Mouse (Mus musculus) embryonic fibroblast, embryonic 13.5 days (primary cell): ENCODE measurements around the gene Sfxn4. TPM values are rescaled to one million over a fixed set of nuclear protein-coding genes. Genes with fewer than 3 reads are reported as not detected.
"Not testable (repeated sequence)": the region's sequence is repeated elsewhere in the genome, so short reads cannot be mapped to it uniquely, and the experiment has no call there.

Experiments
- H3K27ac ChIP-seq: 2 replicates; pipeline ENCODE4 v1.5.1; 2012; ENCODE audit warnings: low read length, control low read depth, inconsistent platforms; ENCODE audit not compliant: insufficient read depth
- H3K4me1 ChIP-seq: 2 replicates; pipeline ENCODE4 v1.6.1; 2011; ENCODE audit warnings: low read length; ENCODE audit not compliant: control insufficient read depth, insufficient read depth
- H3K4me3 ChIP-seq: 2 replicates; pipeline ENCODE4 v1.5.1; 2011; ENCODE audit warnings: mild to moderate bottlenecking, control low read depth, low read length; ENCODE audit not compliant: insufficient read depth
- CTCF ChIP-seq: IDR thresholded peaks from 2 replicates; pipeline ENCODE4 v1.5.1; 2011; ENCODE audit warnings: mild to moderate bottlenecking, control low read depth, low read length, moderate library complexity, borderline replicate concordance; ENCODE audit not compliant: insufficient read depth
- POLR2A ChIP-seq: IDR thresholded peaks from 2 replicates; pipeline ENCODE4 v1.6.1; 2011; ENCODE audit warnings: low read depth, mild to moderate bottlenecking, control low read depth, low read length, moderate library complexity
- polyA plus RNA-seq: library from polyadenylated mRNA; stranded (reverse); fragments of >200 nt; gene quantifications from 2 replicates; pipeline ENCODE4 v1.2.4, GENCODE M21; 2011; ENCODE audit warnings: low read depth; ENCODE audit not compliant: missing spikeins, insufficient read length

The Sfxn4 gene
- polyA plus RNA-seq, 1 experiment, result 6.2 TPM

DNA sequence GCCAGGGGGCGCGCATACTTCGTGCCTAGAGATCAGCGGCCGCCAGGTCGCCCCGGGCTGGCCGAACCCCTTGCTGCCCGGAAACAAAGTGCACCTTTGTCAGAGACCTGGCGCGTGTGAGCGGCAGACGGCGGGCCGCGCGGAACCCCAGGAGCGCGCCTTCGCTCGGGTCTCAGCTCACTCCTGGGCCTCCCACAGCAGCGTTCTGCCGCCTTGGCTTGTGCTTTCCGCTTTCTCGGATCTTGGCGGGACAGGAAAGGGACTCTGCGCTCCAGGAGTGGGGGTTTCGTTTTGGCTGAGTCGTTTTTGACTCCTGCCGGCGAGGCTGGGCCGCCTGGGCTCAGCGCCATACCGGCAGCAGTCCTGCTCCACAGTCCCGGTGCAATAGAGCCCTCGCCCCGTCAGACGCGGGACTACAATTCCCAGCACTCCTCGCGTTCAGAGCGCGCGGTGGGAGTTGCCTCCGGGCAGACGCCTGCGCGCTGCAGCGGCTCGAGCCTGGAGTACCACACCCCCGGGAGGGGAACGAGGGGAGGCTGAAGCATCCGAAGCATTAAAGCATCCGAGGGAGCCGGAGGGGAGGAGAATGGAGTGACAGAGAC lies 28.5 kb upstream of the Sfxn4 start, which contains the start of gene Grk5:
Grk5 (plus strand) TSS at position 36 of the 602 bp plus-strand sequence.
- H3K27ac ChIP-seq, result peak within 1 kb of the TSS; percentile 87
- peak; percentile 50; the same call in 1 of the 2 replicates for TF ChIP-seq POLR2A
- peak; percentile 69 for TF ChIP-seq CTCF
- peak within 1 kb of the TSS; percentile 94 for H3K4me3 ChIP-seq
- H3K4me1 ChIP-seq, result no peaks in the 10 kb centered on the region

DNA sequence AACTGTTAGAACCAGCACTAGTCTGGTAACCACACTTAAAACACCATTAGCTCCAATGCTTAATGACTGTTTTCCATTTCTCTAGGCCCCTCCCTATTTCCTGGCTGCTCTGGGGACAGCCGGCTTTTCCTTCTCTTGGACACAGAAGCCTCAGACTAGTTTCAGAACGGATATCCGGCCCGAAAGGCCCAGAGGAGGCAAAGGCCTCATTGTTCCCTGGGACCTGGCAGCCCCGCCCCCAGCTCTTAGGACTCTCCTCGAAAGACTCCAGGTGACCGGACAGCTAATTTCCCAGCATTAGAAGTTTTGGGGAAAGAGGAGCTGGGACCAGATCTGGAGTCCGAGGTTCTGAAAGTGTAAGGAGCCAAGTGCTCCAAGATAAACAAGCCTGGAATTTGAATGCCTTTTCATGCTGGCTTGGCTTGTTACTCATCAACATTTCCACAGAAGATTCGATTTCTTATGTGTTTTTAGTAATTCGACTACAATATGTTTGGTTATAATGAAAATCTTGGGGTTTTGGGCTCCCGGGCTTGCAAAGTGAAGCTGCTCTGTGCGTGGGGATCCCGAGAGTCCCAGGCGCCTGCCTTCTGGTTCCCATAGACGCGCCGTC lies 27.9 kb upstream of the Sfxn4 start:
- Histone ChIP-seq H3K27ac (peak overlapping the region; percentile 24; the same call in 1 of the 2 replicates), H3K4me1 (no peaks in the 10 kb centered on the region), H3K4me3 (peak overlapping the region; percentile 84; the same call in 1 of the 2 replicates)
- TF ChIP-seq POLR2A, result no peak; the same call in 1 of the 2 replicates
- TF ChIP-seq CTCF, result no peak

GRCm38 (mm10) chr19:60887637-60888036 lies 26.4 kb upstream of the Sfxn4 start:
- no peak overlapping the region for H3K4me3 ChIP-seq
- no peak for TF ChIP-seq CTCF
- TF ChIP-seq POLR2A, result no peak
- H3K4me1 ChIP-seq, result no peaks in the 10 kb centered on the region
- no peak overlapping the region for H3K27ac ChIP-seq

DNA sequence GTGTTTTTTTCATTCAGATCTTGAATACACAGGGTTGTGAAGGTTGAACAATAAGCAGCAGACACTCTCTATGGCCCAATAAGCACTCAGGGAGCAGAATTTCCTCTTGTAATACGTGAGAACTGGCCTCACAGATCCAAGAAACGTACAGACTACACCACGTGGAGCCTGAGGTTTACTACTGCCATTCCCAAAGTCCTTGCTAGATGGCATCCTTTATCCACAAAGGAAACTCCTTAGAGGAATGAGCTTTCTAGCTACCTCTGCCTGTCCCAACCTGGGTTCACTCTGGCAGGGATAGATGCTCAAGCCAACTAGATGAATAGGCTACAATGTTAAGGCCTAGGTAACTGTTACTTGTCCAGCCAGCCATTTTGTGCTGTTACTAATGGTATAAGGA lies 21.9 kb upstream of the Sfxn4 start:
- Histone ChIP-seq H3K27ac (no peak overlapping the region), H3K4me1 (no peaks in the 10 kb centered on the region), H3K4me3 (no peak overlapping the region)
- TF ChIP-seq CTCF, result no peak
- no peak for TF ChIP-seq POLR2A

DNA sequence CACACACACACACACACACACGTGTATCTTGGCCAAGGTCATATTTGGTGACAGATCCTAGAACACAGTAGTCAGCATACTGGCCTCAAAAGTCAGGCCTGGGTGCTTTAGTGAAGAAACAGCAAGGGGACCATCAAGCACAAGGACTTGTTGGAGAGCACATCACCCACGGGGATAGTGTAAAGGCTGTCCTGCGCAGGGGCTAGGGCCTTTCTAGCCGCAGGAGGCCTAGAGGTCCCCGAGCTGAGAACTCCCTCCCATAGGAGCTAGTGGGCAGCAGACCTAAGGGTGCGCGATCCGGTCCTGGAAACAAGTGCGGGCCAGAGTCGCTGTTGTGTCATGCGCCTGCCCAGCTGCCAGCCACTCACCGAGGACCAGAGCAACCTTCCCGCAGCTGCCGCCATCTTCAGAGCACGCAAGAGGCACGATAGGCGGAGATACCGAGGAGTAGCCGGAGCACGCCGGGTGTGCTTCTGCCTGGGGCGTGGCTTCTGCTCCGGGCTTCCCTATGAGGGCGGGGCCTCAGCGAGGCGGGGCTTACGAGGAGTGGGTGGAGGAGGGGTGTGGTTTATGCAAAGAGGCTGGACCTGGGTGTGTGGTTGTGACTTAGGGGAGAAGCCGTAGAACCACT lies 12.9 kb upstream of the Sfxn4 start, which contains the start of gene Prdx3:
Prdx3 (minus strand) TSS at position 493 of the 631 bp plus-strand sequence.
- Histone ChIP-seq H3K4me1 (peaks cover 3% of the 10 kb centered on the region; the same call in 1 of the 2 replicates), H3K27ac (peak within 1 kb of the TSS; percentile 45), H3K4me3 (peak within 1 kb of the TSS; percentile 77)
- TF ChIP-seq CTCF (no peak), POLR2A (peak; percentile 97)

- Histone ChIP-seq H3K4me3 (peak overlapping the region; percentile 77), H3K4me1 (peaks cover 3% of the 10 kb centered on the region; the same call in 1 of the 2 replicates), H3K27ac (peak overlapping the region; percentile 2; the same call in 1 of the 2 replicates)
- no peak for TF ChIP-seq POLR2A
- TF ChIP-seq CTCF, result no peak
Observed at GRCm38 (mm10) chr19:60873501-60873900, 12.2 kb upstream of the Sfxn4 start.

DNA sequence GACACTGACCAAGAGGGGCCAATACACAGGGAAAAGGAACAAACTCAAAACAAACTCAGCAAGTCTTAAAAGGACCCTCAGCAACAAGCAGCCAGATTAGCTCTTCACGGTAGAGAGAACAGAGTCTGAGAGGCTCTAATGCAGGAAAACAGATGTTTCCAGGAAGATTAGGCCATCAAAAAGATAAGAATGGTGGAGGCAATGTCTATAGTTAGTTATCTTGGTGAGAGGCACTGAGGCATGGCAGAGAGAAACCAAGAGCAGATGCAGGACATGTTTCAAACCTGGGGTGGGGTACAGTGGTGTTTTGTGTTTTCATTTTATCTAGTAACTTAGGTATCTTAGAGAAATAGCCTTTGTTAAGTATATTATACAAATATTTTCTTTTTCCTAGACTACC lies 11.0 kb upstream of the Sfxn4 start:
- peaks cover 3% of the 10 kb centered on the region; the same call in 1 of the 2 replicates for H3K4me1 ChIP-seq
- no peak overlapping the region for H3K27ac ChIP-seq
- no peak for TF ChIP-seq CTCF
- no peak for TF ChIP-seq POLR2A
- H3K4me3 ChIP-seq, result no peak overlapping the region

DNA sequence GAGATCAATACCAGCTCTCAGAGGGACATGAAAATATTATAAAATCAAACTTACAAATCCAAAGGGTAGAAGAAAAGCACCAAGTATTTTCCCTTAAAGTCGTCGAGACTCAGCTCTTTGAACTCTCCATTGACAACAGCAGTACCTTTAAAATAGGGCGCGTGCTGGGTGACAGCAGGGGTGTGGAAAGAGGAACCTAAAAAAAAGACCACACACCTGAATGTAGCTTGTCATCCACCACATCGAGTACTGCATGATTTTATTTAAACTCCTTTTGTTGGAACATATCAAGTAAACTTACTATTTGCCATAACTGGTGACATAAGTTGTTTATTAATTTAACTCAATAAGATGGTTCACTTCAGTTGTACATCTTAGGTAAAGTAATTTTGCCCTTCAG lies 10.1 kb upstream of the Sfxn4 start:
- H3K4me3 ChIP-seq, result no peak overlapping the region
- TF ChIP-seq POLR2A (no peak), CTCF (no peak)
- H3K4me1 ChIP-seq, result peaks cover 3% of the 10 kb centered on the region; the same call in 1 of the 2 replicates
- H3K27ac ChIP-seq, result no peak overlapping the region

DNA sequence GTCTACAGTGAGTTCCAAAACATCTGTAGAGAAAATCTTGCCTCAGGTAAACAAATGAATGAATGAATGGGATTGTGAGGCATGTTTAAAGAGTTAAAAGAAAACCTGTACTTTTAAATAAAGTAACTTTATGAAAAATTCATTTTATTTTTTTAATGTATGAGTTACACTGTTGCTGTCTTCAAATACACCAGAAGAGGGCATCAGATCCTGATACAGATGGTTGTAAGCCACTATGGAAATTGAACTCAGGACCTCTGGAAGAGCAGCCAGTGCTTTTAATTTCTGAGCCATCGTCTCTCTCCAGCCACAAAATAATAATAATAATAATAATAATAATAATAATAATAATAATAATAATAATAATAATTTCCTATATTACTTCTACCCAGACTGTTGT lies 9.2 kb upstream of the Sfxn4 start:
- TF ChIP-seq POLR2A, result no peak
- TF ChIP-seq CTCF, result no peak

DNA sequence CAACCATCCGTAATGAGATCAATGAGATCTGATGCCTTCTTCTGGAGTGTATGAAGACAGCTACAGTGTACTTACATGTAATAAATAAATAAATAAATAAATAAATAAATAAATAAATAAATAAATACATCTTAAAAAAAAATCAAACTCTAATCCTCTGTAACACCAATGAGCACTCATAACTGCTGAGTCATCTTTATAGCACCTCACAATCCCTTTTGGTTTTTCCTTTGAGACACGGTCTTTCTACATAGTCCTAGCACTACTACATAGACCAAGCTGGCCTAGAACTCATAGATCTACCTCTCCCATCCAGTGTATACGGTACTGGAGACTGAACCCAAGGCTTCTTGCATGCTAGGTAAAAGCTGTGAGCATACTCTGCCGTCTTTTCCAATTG lies 4.9 kb upstream of the Sfxn4 start:
- H3K27ac ChIP-seq, H3K4me3 ChIP-seq, H3K4me1 ChIP-seq: not testable (repeated sequence)

More for the DNA sequence above, 9.2 kb upstream of the Sfxn4 start:
- Histone ChIP-seq H3K4me1 (peaks cover 3% of the 10 kb centered on the region; the same call in 1 of the 2 replicates), H3K27ac (no peak overlapping the region), H3K4me3 (no peak overlapping the region)
